Mouse (Mus musculus): ENCODE data around the gene BC034090. TPM values are rescaled to one million over a fixed set of nuclear protein-coding genes. Genes with fewer than 3 reads are reported as not detected.

BC034090 gene
- polyA plus RNA-seq, 1 experiment = 9.9 TPM

DNA sequence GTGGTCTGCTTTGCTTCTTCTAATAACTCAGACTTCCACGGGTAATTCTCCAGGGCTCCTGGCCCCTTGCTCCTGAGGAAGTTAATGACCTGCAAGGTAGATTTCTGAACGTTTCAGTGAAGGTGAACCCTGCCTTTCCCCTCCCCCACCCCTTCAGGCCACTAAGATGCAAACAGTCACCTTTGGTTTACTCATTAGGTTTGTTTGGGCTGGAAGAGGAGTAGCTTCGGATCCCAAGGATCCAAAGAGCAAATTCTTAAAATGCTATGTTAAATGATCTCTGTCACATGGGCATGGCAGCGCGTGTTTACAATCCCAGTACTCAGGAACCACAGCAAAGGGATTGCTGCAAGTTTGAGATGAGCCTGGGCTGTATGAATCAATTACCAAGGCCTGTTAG, 3.2 kb upstream of the BC034090 start:
- H3K4me1 ChIP-seq (ENCODE audit: control insufficient read depth, insufficient read depth, low read length) = no peaks in the 10 kb centered on the region
- no peak overlapping the region for H3K4me3 ChIP-seq (replicated peaks; ENCODE audit: extremely low read depth, low read depth, low read length)
- no peak for DNase-seq
- TF ChIP-seq POLR2A (IDR thresholded peaks at IDR 0.05; ENCODE audit: borderline replicate concordance, extremely low read depth, low read depth, low read length) (no peak), CTCF (IDR thresholded peaks at IDR 0.05; ENCODE audit: insufficient read depth, low read length) (no peak)
- WGBS = 31% methylated on average over 5 of the region's 5 CpGs

DNA sequence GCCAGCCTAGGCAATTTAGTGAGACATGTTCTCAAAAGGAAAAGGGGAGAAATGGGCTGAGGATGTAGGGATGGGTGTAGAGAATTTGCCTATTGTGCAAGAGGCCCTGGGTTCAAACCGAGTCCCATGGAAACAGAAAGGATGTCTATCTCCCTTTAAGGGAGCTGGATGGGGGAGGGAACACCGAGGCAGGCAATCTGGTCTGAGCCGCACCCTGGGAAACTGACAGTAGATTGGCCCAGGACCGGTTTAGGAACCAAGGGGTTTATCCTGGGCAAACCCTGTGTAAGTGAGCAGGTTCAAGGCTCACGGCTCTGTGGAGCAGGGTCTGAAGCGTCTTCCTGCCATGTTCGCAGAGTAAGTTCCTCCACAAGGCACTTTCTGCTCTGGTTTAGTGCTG, 1.3 kb upstream of the BC034090 start:
- Histone ChIP-seq H3K4me1 (ENCODE audit: control insufficient read depth, insufficient read depth, low read length) (no peaks in the 10 kb centered on the region), H3K4me3 (replicated peaks; ENCODE audit: extremely low read depth, low read depth, low read length) (no peak overlapping the region)
- TF ChIP-seq POLR2A (IDR thresholded peaks at IDR 0.05; ENCODE audit: borderline replicate concordance, extremely low read depth, low read depth, low read length) = no peak
- TF ChIP-seq CTCF (IDR thresholded peaks at IDR 0.05; ENCODE audit: insufficient read depth, low read length) = no peak
- no peak for DNase-seq
- whole genome bisulfite sequencing = 79% methylated on average over 7 of the region's 7 CpGs

DNA sequence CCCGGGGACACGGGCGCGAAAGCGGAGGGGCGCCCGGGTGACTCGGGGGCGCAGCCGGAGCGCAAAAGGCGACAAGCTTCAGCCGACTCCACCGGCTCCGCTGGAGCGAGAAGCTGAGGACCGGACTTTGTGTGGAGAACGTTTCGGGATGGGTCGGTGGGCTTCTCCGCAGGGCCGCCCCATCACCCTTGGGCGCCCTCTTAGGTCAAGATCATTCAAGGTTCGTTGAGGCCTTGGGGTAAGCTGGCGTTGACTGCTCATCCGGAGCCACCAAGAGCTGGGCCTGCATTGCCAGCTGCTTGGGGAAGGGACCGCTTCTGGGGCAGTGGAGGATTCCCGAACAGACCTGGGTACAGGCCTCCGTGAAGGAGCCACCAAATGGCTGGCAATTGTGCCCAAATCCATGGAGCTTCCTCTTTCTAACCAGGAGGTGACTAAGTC, 547 bp upstream of the BC034090 start:
- Histone ChIP-seq H3K4me1 (ENCODE audit: control insufficient read depth, insufficient read depth, low read length) (no peaks in the 10 kb centered on the region), H3K4me3 (replicated peaks; ENCODE audit: extremely low read depth, low read depth, low read length) (peak overlapping the region; percentile 35)
- WGBS = 9% methylated on average over 29 of the region's 29 CpGs
- no peak for DNase-seq
- TF ChIP-seq POLR2A (IDR thresholded peaks at IDR 0.05; ENCODE audit: borderline replicate concordance, extremely low read depth, low read depth, low read length) (no peak), CTCF (IDR thresholded peaks at IDR 0.05; ENCODE audit: insufficient read depth, low read length) (no peak)

DNA sequence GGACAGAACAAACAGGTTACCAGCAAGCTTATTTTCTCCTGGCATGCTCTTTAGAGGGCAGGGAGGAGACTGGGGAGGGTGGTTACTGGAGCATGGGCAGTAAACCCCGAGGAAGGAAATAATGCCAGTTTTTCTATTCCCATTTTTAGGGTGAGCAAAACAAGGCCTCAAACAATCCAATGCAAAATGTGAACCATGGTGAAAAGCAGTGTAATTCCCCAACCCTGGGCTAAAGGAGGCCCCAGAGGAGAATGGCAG, 1.8 kb downstream of the BC034090 start:
- WGBS = 66% methylated on average over 1 of the region's 1 CpGs
- TF ChIP-seq CTCF (IDR thresholded peaks at IDR 0.05; ENCODE audit: insufficient read depth, low read length) (no peak), POLR2A (IDR thresholded peaks at IDR 0.05; ENCODE audit: borderline replicate concordance, extremely low read depth, low read depth, low read length) (no peak)
- no peak for DNase-seq
- H3K4me3 ChIP-seq (replicated peaks; ENCODE audit: extremely low read depth, low read depth, low read length) = no peak overlapping the region
- no peaks in the 10 kb centered on the region; the same call in 1 of the 2 replicates for H3K4me1 ChIP-seq (ENCODE audit: control insufficient read depth, insufficient read depth, low read length)

DNA sequence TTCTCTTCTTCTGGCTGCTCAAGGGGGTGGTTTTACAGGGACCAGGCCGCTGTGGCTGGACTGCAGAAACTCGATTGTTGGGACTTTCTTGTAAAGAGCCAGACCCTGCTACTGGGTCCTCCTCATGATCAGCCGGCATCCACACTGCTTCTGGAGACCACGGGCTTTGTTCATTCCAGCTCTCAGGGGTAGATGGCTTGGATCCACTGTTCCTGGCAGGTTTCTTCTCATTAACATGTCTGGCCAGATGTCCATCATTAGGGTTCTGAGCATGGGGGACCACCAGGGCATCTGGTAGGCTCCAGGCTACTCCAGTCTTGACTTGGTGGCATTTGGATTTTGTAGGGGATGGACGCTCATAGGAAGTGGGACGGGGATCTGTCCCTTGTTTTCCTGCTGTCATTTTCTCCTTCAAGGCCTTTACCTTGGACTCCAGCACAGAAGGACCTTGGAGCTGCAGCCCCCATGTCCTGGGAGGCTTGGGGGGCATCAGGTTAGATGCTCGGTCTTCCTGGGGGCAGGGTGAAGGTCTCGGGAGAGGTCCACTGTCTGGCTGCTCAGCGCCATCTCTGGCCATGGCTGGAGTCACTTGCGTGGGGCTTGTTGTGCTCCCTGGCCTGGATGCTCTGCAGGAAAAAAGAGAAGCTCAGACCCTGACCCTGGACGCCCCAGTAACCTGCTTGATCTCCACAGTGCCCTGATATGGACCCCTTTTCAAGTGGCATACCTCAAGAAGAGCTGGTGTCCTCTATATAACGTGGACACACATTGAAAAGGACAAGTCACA, 2.4 kb downstream of the BC034090 start:
- Histone ChIP-seq H3K4me1 (ENCODE audit: control insufficient read depth, insufficient read depth, low read length) (no peaks in the 10 kb centered on the region; the same call in 1 of the 2 replicates), H3K4me3 (replicated peaks; ENCODE audit: extremely low read depth, low read depth, low read length) (no peak overlapping the region)
- 85% methylated on average over 12 of the region's 12 CpGs for WGBS
- DNase-seq = no peak
- no peak for TF ChIP-seq POLR2A (IDR thresholded peaks at IDR 0.05; ENCODE audit: borderline replicate concordance, extremely low read depth, low read depth, low read length)
- TF ChIP-seq CTCF (IDR thresholded peaks at IDR 0.05; ENCODE audit: insufficient read depth, low read length) = no peak

DNA sequence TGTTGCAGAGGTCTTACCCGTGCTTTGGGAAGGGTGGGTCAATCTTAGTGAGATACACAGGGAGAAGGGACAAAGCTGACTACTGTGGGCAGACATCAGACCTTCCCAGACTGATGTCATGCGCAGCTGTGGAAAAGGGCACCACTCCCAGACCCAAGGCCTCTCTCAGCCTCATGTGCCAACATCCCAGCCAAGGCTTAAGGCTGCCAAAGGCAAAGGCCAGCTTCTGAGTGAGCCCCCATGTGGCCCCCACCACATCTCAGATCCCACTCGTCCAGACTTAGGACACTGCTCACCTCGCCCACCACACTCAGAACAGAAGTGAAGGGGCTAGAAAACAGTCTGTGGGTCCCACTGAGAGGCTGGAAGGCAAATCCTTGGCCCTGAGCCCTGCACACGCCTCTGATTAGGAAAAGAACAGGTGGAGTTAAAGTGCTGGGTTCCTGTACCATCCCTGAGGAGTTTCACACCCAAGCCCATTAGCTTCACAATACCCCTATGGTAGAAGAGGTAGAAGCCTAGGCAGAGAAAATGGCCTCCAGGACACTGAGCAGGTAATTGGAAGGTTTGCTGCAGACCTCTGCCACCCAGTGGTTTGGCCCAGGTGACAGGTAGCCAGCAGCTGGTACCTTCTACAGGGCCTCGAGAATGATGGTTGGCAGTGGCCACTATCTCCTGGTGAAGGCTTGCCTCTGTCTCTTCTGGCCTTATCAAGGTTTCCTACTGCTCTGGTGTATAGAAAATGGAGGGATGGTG, 4.1 kb downstream of the BC034090 start:
- WGBS = 80% methylated on average over 6 of the region's 6 CpGs
- no peak for DNase-seq
- no peaks in the 10 kb centered on the region; the same call in 1 of the 2 replicates for H3K4me1 ChIP-seq (ENCODE audit: control insufficient read depth, insufficient read depth, low read length)

DNA sequence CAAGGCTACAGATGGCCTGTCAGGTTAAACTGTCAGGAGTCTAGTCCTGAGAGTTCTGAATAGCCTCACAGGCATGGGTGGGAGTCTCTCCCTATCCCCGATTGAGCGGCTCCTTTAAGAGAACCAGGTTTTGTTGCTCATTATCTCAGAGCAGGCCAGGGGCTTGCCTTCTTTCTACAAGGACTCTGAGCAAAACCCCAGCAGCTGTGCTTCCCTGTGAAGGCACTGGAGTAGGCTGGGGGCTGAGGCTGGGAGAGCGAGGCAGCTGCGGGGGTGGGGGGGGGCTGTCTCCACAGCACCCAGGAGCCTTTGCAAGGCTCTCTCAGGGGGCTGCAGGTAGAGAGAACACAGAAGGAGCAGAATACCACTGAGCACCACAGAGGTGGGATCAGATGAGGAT, 5.1 kb downstream of the BC034090 start:
- no peak overlapping the region for H3K4me3 ChIP-seq (replicated peaks; ENCODE audit: extremely low read depth, low read depth, low read length)
- no peak for TF ChIP-seq POLR2A (IDR thresholded peaks at IDR 0.05; ENCODE audit: borderline replicate concordance, extremely low read depth, low read depth, low read length)
- TF ChIP-seq CTCF (IDR thresholded peaks at IDR 0.05; ENCODE audit: insufficient read depth, low read length) = no peak
- no peak for DNase-seq
- 87% methylated on average over 4 of the region's 4 CpGs for WGBS
- H3K4me1 ChIP-seq (ENCODE audit: control insufficient read depth, insufficient read depth, low read length) = no peaks in the 10 kb centered on the region; the same call in 1 of the 2 replicates

More for the DNA sequence above, 4.1 kb downstream of the BC034090 start:
- no peak overlapping the region for H3K4me3 ChIP-seq (replicated peaks; ENCODE audit: extremely low read depth, low read depth, low read length)
- no peak for TF ChIP-seq CTCF (IDR thresholded peaks at IDR 0.05; ENCODE audit: insufficient read depth, low read length)
- no peak for TF ChIP-seq POLR2A (IDR thresholded peaks at IDR 0.05; ENCODE audit: borderline replicate concordance, extremely low read depth, low read depth, low read length)

DNA sequence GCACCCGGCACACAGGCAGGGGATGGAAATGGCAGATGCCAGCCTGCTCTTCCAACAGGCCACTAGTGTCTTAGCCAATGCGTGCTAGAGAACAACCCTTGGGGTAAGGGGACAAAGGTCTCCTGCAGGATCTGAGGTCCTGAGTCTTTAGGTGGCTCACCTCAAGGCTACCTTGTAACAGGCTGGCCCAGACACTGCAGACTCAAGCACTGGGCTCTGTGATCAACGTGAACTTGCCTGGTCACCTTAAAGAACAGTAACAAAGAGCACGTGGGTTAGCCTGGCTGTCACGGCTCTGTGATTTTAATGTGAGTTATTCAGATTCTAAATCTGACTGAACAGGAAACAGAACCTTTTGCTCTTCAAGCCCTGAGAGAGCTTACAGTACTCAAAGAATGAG, 6.1 kb downstream of the BC034090 start:
- Histone ChIP-seq H3K4me1 (ENCODE audit: control insufficient read depth, insufficient read depth, low read length) (no peaks in the 10 kb centered on the region; the same call in 1 of the 2 replicates), H3K4me3 (replicated peaks; ENCODE audit: extremely low read depth, low read depth, low read length) (no peak overlapping the region)
- no peak for DNase-seq
- WGBS = 93% methylated on average over 5 of the region's 5 CpGs
- TF ChIP-seq POLR2A (IDR thresholded peaks at IDR 0.05; ENCODE audit: borderline replicate concordance, extremely low read depth, low read depth, low read length) = no peak
- TF ChIP-seq CTCF (IDR thresholded peaks at IDR 0.05; ENCODE audit: insufficient read depth, low read length) = no peak

DNA sequence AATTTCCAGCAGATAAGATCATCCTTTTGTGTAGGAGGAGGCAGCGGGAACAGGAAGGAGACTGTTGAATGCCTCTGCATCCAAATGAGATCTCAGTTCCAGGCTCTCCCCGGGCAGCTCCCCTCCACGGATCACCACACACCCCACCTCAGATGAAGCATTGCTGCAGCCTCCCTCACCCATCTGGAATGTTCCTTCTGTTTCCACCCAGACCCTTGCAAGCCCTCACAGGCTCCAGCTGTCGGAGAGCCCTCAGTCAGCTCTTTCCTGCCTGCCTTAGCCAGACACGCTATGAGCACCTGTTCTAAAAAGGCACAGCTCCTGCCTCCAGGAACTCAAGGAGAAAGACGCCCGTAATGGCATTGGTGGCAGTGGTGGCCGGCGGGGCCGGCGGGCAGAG, 6.9 kb downstream of the BC034090 start:
- Histone ChIP-seq H3K4me1 (ENCODE audit: control insufficient read depth, insufficient read depth, low read length) (no peaks in the 10 kb centered on the region; the same call in 1 of the 2 replicates), H3K4me3 (replicated peaks; ENCODE audit: extremely low read depth, low read depth, low read length) (no peak overlapping the region)
- DNase-seq = no peak
- WGBS = 65% methylated on average over 11 of the region's 11 CpGs
- TF ChIP-seq CTCF (IDR thresholded peaks at IDR 0.05; ENCODE audit: insufficient read depth, low read length) = no peak
- TF ChIP-seq POLR2A (IDR thresholded peaks at IDR 0.05; ENCODE audit: borderline replicate concordance, extremely low read depth, low read depth, low read length) = no peak

Measured in lung, adult 2 months (tissue).